Mouse (Mus musculus) urinary bladder, postnatal 14 days (tissue): ENCODE results near the gene Cdh24.
A peak's percentile ranks its signal among the peaks of the same experiment; 100 is the strongest.

Experiments
- DNase-seq: peaks from one replicate; pipeline ENCODE4 v3.0.0; 2021; ENCODE audit warnings: low spot score

Gene Cdh24

DNA sequence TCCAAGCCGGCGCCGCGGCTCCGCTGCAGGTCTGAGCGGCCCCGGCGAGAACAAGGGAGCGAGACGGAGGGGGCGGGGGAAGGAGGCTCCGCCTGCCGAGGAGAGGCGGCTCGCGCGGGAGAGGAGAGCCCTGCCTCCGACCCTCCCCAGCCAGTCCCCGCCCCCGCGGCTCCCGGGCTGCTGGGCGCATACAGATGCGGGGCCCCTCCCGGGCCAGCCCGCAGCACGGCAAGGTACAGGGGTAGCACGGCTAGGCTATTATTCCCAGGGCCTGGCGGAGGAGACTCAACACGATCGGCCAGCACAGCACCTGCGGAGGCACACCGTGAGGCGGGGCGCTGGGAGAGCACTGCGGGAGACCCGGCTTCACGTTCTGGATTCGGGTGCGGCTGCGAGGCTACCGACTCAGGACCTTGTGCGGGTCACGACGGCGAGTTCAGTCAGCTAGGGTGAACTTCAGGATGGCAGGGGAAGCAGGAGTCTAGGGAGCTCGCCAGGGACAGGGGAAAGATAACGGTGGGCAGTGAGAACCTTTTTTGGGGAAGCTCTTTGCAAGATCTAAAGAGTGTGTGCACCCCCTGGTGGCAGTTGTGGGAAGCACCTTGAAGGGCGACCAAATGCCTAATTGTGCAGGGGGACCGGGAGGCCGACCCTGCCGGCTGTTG lies at the start of gene Cdh24:
Gene Cdh24 (minus strand): TSS at position 60 of the 665 bp plus-strand sequence.
- peak; percentile 93 for DNase-seq

DNA sequence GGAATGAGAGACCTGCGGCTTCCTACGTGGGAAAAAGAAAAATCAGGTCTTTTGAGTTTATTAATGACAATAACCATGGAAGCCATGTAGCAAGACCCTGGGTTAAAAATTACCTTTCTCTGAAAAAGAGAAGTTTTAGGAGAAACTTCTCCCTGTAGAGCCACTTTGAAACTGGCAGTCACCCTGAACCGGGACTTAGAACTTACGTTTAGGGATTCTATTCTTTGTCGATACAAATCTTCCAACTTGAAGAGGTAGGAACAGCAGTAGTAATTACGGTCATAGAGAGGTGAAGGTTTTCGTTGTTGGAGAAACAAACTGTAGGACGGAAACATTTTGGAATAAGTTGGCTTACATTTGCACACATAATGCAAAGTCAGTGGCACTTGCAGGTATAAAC lies 46.1 kb upstream of the Cdh24 start:
- DNase-seq, result no peak

DNA sequence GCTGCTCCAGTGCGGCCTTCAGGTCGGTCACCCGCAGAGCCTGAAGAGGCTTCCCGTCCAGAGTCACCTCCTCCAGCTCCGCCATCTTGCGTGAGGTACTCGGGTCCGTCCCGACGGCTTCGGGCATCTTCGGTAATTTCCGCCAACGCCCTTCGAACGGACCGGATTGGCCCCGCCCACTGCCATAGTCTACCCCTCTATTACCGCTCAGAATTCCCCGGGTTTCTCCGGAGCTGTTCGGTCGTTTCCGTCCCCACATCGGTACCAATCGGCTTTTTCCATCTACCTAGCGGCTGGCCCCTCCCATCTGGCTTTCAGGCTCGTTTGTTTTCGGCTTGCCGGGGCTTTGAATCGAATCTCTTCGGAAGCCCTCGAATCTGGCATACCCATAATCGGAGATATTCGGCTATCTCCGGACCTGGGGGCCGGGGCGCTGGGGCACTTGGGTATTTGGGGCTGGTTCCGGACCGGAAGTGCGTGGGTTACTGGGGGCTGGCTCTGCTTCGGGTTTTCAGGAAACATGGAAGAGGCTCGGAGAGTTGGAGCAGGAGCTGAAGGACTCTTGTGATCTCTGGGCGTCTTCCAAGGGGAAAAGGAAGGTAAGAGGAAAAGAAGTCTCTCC lies 45.5 kb upstream of the Cdh24 start, which contains the start of gene Acin1:
Gene Acin1 (minus strand): TSS at position 410 of the 622 bp plus-strand sequence.
- peak; percentile 100 for DNase-seq

DNA sequence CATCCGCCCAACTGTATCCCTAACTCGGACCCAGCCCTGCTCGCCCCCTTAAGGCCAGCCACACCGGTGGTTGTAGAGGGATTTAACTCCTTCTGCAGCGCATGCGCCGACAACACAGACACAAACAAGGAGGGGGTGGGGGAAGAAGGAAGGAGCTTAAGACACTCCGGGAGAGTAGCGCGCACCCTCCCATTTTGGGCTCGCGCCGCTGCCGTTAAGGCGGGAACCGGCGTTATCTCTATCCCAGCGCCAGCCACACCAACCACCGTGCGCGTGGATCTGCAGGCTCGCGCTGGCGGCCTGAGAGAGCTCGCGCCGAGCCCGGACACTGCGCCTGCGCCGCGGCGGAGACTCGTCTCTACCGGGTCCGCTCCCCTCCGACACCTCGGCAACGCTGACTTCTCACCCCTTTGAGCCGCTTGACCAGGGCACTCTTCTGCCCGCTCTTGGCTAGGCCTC lies 44.9 kb upstream of the Cdh24 start, which contains the start of gene 1700123O20Rik:
Gene 1700123O20Rik (plus strand): TSS at position 154 of the 459 bp plus-strand sequence.
- DNase-seq, result peak; percentile 76

DNA sequence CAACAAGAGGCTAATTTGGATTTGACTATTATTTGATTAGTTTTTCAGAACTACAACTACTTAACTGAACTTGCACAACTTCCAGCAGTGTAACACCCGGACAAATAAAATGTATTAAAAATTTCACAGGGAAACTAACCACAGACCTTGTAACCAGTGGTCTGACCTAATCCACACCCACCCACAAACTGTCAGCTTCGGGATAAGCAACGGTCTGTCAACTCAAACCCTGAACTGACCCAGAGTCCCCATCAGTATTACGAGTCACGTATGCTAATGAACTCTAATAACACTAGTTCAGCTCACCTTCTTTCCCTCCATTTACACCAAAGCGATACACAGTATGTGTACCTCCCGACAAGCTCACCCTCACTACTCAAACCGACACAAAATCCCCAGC lies 44.3 kb upstream of the Cdh24 start:
- no peak for DNase-seq

DNA sequence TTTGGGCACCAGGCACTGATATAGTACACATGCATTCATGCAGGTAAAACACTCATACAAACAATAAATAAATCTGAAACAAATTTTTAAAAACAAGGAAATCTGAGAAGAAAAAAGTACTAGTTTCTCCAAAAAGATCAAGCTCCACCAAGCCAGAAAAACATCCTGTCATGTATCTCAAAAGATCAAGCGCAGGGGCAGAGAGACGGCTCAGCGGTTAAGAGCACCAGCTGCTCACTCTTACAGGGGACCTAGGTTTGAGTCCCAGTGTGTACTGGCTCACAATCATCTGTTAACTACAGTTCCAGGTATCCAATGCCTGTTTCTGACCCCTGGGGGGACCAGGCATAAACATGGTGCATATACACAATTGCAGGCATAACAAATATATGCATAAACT lies 41.2 kb upstream of the Cdh24 start:
- DNase-seq, result no peak

DNA sequence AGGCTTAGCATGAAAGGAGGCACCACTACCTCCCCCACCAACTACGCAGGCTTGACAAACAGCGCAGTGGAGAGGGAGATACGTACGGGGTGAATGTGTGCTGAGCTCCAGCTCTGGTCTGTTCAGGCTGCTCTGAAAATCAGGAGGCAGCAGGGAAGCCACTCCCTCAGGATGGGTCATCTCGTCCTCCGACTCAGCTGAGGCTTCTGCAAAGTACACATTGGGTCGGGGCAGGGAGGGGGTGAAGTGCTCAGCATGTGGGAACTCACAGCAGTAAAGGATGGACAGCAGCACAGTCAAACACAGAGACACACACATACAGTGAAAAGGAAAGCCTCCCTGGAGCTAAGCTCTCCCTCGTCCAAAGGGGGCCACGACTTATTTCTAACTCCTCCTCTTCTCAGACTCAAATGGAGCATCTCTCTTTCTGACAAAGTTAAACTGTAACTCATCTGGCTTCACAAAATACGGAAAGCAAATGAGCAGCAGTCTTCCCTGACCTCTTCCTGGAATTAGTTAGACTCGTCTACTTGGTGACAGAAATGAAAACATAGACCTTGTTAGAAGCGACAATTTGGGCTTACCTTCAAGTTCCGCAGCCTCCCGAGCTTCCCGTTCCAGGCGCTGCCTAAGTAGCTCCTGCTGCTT lies 37.6 kb upstream of the Cdh24 start:
- DNase-seq, result no peak

DNA sequence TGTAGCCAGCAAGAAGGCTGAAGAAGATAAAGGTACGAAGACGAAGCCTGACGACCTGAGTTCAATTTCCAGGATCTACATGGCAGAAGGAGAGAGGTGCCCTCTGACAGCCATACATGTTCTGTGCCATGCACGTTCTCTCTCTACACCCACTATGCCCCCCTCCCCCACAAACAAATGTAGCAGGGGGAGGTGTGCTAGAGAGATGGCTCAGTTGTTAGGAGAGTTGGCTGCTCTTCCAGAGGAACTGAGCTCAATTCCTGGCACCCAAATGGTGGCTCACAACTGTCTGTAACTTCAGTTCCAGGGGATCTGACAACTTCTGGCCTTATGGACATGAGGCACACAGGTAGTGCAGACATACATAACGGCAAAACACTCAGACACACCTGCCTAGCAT lies 35.1 kb upstream of the Cdh24 start:
- DNase-seq, result no peak

DNA sequence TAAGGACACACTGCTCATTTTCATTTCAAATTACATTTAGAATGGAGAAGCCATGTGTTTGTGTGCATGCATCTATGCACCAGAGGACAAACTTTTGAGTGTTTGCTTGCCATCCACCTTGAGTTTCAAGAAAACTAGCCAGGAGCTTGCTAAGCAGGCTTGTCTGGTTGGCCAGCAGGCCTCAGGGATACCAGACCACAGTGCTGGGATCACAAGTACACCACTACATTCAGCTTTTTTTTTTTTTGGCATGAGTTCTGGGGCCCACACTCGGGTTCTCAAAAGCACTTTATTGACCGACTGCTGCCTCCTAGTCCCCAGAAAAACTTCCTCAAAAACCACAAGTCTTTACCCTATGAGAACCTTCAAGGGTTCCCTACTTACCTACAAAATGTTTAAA lies 33.2 kb upstream of the Cdh24 start:
- DNase-seq, result peak; percentile 49

DNA sequence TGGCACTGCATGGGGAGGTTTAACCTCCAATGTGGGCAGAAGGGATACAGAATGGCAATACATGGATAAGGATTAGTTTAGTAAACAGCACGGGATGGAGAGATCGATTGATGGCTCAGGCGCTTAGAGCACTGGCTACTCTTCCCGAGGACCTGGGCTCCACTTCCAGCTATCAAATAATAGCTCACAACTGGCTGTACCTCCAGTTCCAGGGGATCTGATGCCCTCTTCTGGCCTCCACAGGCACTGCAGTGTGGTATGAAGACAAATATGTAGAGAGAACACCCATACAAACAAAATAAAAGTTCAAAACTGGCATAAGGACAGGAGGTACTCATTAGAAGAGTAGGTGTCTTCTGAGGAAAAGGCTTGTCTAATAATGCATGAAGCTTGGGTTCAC lies 28.2 kb upstream of the Cdh24 start:
- DNase-seq, result peak; percentile 48

DNA sequence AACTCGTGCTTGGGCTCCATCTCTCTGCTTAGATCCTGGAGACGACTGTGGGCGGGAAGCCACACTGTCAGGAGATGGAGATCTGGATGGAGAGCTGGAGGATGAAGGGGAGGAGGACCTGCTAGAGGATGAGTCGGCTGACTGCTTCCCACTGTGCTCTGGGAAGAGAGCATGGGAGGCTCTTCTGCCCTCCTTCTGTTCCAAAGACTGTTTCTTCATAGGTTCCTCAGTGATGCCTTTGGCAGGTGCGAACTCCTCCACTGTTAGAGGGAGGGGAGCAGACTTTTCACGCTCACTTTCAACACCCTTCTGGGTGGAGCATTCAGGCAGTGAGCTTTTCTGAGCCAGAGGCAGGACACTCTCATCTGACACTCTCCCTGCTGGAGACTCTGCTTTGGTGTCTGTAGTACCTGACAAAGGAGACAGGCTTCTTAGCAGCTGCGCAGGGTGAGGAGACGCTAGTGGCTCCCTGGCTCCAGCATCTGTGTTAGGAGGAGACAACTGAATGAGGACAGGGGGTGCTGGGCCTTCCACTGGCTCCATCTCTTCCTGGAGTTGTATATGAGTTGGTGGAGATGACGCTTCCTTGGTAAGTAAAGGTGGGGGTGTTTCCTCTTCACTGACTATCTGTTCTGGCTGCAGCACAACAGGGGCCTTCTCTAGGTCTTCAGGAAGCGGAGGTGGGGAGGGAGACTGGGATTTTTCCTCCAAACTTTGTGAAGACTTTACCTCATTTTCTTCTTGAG lies 23.5 kb upstream of the Cdh24 start:
- no peak for DNase-seq

DNA sequence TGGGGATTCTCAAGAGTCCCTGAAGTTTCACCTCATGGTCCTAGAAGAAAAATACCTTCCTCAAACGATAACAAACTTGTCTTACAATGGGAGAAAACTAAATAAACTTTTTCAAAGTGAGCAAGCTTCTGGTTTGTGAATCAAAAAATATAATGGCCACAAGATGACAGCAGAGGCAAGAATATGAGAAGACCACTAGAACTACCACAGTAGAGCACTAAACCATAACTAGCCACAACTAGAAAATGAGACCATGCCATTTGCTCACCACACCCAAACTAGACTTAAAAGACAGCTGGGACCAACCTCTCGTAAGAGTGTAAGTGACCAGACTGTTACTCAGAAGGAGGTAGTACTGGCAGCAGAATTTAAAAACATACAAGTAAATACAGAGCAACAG lies 18.8 kb upstream of the Cdh24 start:
- no peak for DNase-seq

DNA sequence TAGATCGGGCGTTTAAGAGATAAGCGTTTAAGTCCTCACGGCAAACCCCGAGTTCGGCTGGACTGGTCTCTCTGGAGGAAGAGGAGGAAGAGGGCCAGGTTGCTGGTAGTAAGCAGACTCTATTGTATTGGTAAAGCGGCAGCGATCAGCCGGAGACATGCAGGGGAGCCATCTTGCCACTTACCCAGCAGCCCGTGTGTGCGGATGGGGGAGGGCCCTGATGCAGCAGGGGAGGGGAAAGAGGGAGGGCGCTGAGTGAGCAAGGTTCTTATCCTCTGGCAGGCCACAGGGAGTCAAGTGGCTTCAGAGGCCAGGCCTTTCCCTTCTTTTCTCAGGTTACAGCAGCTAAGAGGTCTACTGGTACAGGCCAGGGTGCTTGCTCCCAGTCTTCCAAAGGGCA lies 12.3 kb upstream of the Cdh24 start:
- peak; percentile 88 for DNase-seq

DNA sequence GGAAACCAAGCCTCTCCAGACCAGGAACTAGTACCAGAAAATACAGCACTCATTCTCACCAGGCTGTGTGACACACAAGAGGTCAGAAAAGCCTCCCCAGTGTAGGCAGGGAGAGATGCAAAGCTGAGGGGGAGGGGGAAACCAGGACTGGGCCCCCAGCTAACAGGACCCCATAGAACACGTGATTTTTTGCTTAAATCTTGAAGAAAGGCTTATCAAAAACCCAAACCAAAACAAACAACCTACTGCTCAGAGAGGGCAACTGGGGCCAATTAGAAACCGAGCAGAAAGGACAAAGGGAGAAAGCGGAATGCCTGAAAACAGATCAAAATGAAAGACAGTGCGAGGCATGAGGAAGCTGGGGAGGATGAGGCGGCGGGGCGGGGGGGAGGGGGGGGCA lies 11.6 kb upstream of the Cdh24 start:
- no peak for DNase-seq

DNA sequence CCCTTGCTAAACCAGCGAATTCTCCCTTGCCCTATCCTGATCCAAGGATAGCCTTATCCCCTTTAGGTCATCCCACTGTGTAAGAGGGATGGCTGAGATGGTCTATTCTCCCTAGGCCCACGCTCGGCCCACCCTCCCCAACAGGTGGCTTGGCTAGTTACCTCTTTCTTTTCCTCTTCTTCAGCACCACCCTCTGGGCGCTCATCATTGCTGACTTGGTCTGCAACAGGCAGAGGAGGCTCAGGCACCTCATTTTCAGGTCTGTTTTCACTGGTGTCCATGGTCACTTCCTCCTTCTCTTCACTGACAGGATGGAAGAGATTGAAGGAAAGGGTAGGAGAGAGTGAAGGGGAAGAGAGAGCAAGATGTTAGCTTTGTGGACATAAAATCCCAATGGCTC lies 10.4 kb upstream of the Cdh24 start:
- DNase-seq, result no peak

DNA sequence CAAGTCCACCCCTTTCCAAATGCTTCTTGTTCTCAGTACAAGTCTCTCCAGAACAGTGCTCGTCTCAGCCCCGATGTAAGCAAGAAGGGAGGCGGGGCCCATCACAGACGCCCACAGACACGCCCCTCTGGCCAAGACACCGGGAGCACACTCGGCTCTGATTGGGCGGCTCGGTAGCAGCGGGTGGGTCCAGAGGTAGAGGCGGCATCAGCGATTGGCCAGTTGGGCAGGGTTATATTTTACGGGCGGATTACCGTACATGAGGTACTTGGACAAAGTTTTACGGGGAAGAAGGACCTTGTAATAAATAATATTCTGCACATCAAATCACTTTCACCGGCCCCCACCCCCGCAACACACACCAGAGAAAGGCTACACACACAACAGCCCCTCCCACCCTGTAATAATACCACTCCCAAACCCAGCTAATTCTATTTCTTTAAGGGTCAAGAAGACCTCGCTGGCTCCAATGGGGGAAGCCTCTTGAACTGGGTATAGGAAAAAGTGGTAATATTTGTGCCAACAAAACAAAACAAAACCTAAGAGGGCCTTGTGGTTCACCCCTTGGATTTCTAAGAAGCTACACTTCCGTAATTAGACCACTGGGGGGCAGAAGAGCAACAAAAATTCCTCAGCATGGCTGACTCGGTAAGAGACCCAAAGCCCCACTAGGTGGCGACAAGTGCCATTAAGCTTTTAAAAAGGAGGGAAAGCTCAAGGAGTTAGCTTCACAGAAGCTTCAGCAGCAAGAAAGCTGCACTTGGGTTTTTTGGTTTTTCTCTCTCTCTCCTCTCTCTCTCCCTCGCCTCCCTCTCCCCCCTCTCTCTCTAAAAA lies 9.7 kb upstream of the Cdh24 start:
- peak; percentile 89 for DNase-seq

DNA sequence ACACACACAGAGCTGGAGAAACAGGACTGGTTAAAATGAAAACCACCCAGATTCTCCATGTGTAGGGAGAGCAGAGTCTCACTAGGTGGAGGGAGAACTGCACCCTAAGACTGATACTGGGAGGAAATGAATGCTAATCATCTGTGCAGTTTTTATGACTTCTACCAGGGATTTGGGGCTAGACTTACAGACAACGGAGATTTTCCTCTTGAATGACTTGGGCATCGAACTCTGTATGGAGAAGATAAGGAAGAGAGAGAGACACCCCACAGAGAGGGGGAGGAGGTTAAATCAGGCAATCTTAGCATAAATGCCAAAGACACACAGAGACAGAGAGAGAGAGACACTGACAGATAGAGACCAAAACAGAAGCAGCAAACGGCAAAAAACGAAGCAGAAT lies 6.7 kb upstream of the Cdh24 start:
- no peak for DNase-seq

DNA sequence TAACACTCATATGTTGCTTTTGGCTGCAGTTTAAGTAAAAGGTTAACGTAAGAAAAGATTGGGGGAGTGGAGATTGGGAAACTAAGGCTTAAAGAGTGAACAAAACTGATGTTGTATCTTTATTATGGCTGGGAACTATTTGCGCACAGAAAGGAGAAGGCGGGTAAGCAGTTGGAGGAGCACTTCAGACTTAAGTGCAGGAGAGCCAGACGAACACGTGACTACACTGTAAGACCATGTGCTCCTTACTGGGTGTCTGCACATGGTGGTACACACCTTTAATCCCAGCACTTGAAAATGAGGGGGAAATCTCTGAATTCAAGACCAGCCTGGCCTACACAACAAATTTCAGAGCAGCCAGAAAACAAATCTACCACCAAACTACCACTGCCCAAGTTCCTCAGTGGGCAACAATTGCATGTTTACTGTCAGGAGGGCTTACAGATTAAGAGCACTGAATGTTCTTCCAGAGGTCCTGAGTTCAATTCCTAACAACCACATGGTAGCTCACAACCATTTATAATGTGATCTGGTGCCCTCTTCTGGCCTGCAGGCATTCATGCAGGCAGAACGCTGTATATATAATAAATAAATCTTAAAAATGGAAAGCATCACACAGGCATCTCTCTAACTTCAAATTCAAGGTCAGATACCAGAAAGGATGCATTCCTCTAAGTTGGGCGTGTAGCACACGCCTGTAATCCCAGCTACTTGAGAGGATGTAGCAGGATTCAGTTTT lies 5.9 kb upstream of the Cdh24 start:
- DNase-seq, result no peak

DNA sequence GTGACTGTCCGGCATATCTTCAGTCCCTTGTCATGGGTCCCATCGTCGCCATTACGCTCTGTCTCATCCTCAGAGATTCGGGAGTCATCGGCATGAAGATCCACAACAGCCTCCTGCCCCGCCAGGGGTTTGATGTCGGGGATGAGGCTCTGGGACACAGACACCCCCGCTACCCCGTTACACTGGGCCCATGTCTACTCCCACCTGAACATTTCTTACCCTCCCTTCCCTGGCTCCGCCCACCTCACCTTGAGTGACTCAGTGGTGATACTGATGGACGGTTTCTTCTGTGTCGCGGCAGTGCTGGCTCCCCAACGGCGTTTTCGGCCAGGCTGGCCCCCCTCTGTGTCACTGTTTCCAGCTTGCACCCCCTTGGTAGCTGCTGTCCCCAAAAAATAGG lies 5.3 kb upstream of the Cdh24 start:
- DNase-seq, result no peak

DNA sequence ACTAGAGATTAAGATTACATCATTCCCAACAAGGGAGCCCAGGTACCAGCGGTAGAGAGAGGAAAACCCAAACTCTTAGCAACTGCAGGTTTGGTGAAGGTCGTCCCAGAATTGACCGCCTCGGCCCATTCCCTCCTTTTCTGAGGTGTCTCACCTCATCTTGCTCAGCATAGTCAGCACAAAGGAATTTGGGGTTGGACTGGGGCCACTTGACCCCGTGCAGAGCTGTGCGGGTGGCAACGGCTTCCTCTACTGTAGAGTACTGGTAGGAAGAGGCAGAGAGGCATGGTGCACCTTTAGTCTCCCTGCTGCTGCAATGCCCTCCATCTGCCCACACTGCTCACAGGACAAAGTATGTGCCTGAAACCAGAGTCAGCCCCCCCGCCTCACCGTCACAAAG lies 3.1 kb upstream of the Cdh24 start:
- DNase-seq, result peak; percentile 31

DNA sequence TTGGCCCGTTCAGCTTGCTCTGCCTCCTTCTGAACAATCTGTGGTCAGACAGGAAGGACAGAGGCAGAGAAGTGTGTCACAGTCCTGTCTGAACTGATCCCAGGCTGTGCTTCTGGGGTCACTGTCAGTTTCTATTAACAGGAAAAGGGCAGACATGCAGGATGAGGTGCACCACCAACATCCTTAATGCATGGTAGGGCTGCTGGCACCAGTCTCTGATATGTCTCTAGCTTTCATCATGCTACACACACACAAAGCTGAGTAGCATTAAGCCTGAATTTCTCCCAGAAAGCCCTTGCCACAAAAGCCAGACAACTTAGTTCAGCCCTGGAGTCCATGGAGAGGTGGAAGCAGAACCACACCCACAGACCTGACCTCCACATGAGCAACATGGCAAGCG lies 1.8 kb upstream of the Cdh24 start:
- no peak for DNase-seq
